Mouse (Mus musculus) B cell, adult 67 days (primary cell): Measurements from ENCODE around the gene Gpn1. TPM values are rescaled to one million over a fixed set of nuclear protein-coding genes. Genes with fewer than 3 reads are reported as not detected.

ENCODE experiments used
- total RNA-seq, 2 experiments: library from RNA; stranded (reverse); gene quantifications; 4 replicates each; pipeline ENCODE4 v1.2.4; 2023

Gpn1 gene
- total RNA-seq = 10 to 100 TPM; 51.2 to 55.0 TPM

GRCm38 (mm10) chr5:31494513-31495297 lies at the start of gene Gpn1:
Gene Gpn1, plus strand, starts transcription at chr5:31494741.

DNA sequence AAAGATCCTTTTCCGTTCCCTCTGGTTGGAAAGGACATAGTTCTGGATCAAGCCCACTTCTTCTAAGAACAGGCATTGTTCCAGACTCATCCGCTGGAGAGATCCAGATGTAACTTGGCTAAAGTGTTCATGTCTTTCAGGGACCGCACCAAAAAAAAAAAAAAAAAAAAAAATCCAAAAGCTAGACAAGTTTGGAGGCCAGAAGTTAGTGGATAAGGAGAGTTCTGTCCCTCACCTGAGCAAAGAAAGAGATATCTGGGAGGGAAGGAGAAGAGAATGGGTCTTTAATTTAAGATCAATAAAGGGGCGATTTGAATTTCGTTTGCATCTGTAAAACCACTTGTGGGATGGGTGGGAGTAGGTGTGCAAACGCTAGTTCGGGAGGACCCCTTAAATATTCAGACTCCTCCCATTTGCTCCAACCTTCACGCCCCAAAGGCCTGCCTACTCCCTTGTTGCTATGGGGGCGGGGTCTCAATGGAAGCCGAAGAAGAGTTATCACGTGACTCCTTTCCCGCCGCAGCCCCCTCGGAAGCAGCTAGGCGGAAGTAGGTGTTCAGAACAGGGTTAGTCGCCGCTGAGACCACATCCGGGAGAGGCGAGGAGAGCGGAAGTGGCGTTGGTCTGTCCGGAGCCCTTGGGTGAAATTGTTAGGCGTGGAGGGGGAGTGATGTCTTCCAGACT lies 42.5 kb upstream of the Gpn1 start, which contains the start of gene Zfp512:
TSS of gene Zfp512 (plus strand) at position 554 of the 684 bp plus-strand sequence.

DNA sequence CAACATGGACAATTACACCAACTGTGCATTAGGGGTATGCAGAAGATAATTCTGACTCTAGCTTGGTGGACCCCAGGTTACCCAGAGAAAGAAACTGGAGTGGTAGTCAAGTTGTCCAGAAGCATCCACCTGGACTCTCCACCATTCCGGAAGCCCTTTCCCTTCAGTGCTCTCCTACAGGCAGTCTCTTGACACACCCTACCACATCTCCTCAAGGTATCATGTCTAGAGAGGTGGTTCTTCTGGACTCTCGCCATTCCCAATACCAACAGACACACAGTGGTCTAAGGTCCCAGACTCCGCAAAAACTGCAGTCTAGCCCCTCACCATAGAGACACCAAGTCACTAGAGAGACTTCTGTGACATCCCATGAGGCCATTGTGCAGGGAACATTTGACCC lies 9.1 kb upstream of the Gpn1 start, which contains the start of gene 4930548H24Rik:
TSS of gene 4930548H24Rik (plus strand) at position 301 of the 400 bp plus-strand sequence.

DNA sequence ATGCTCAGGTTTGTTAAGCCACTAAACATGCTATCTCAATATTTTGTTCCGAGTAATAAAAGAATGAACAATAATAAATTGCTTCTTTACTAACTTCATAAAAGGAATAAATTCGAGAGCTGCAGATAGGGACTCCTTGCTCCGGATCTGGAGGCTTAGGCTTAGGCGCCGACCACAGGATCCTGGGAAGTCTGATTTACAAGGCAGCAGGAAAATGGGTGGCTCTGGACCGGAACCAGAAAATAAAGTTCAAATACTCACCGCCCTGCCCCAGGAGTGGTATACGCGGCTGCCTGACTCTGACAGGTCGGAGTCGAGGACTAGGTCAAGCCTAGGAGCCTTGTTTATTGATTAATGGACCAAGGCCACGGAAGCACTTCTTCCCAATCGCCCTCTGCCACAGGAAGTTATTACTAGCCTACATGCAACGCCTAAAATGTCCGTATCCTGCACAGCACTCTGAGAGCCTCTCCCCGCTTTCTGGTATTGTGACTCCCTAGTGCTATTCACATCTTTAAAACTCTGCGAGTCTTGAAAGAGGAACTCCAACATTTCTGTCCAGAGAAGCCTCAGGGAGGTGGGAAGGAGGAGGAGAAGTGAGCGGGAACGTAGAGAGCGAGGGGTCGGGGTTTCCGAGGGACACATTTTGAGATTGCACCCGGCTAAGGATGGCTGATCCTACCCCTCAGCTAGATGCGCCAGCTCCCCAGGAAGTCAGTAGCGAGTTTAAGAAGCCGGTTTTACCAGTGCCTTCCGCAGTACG lies 32.0 kb downstream of the Gpn1 start, which contains the start of gene Slc4a1ap:
TSS of gene Slc4a1ap (plus strand) at position 642 of the 763 bp plus-strand sequence.

GRCm38 (mm10) chr5:31527707-31528106 lies 33.2 kb downstream of the Gpn1 start, which contains the start of gene Supt7l:
Gene Supt7l, minus strand, starts transcription at chr5:31527807.

Other genes with a start within 250 kb of the Gpn1 start
- 10 to 100 TPM; 19.0 to 25.7 TPM for gene Krtcap3, start 243.1 kb upstream of the Gpn1 start, total RNA-seq
- gene Ift172, start 203.6 kb upstream of the Gpn1 start, total RNA-seq = 10 to 100 TPM; 45.7 to 49.5 TPM
- gene Fndc4, start 198.7 kb upstream of the Gpn1 start, total RNA-seq = 1 to 10 TPM; 1.3 to 1.4 TPM
- not detected for gene Gckr, start 197.3 kb upstream of the Gpn1 start, total RNA-seq
- 10 to 100 TPM; 38.8 to 46.6 TPM for gene Zfp512, start 42.3 kb upstream of the Gpn1 start, total RNA-seq
- 1 to 10 TPM; 2.7 to 4.2 TPM for gene 4930548H24Rik, start 9.0 kb upstream of the Gpn1 start, total RNA-seq
- gene Slc4a1ap, start 32.3 kb downstream of the Gpn1 start, total RNA-seq = 10 to 100 TPM; 71.2 to 87.6 TPM
- gene Supt7l, start 33.1 kb downstream of the Gpn1 start, total RNA-seq = 10 to 100 TPM; 24.0 to 26.1 TPM
- 10 to 100 TPM; 74.9 to 90.5 TPM for gene Mrpl33, start 102.2 kb downstream of the Gpn1 start, total RNA-seq
- gene Rbks, start 202.9 kb downstream of the Gpn1 start, total RNA-seq = 10 to 100 TPM in 1 of 2 experiments, 1 to 10 TPM in 1; 9.2 to 14.8 TPM
- 10 to 100 TPM; 49.9 to 63.7 TPM for gene Babam2, start 202.9 kb downstream of the Gpn1 start, total RNA-seq